Mouse (Mus musculus): ENCODE data around the gene Ganc. TPM values are rescaled to one million over a fixed set of nuclear protein-coding genes. Genes with fewer than 3 reads are reported as not detected.

Ganc gene
- polyA plus RNA-seq, 1 experiment: not detected

GRCm38 (mm10) chr2:120481921-120482320 lies 78.2 kb downstream of the Ganc start:
- TF ChIP-seq CTCF (IDR thresholded peaks at IDR 0.05; ENCODE audit: insufficient read depth, low read depth, low read length): no peak
- Histone ChIP-seq H3K4me3 (ENCODE audit: insufficient read depth, low read depth, low read length) (no peak overlapping the region), H3K27ac (ENCODE audit: insufficient read depth, low read depth, low read length) (no peak overlapping the region), H3K4me1 (ENCODE audit: control insufficient read depth, insufficient read depth, low read length) (peaks cover 6% of the 10 kb centered on the region; the same call in 1 of the 2 replicates)
- WGBS: 80% methylated on average over 8 of the region's 8 CpGs

- peaks cover 4% of the 10 kb centered on the region; the same call in 1 of the 2 replicates for H3K4me1 ChIP-seq (ENCODE audit: control insufficient read depth, insufficient read depth, low read length)
- 47% methylated on average over 8 of the region's 8 CpGs for WGBS
- H3K27ac ChIP-seq (ENCODE audit: insufficient read depth, low read depth, low read length): no peak overlapping the region
- TF ChIP-seq POLR2A (IDR thresholded peaks at IDR 0.05; ENCODE audit: insufficient read depth, low read depth, low read length): no peak
- no peak for TF ChIP-seq CTCF (IDR thresholded peaks at IDR 0.05; ENCODE audit: insufficient read depth, low read depth, low read length)
- no peak overlapping the region for H3K4me3 ChIP-seq (ENCODE audit: insufficient read depth, low read depth, low read length)
Measured at GRCm38 (mm10) chr2:120482506-120483389, 79.1 kb downstream of the Ganc start.

DNA sequence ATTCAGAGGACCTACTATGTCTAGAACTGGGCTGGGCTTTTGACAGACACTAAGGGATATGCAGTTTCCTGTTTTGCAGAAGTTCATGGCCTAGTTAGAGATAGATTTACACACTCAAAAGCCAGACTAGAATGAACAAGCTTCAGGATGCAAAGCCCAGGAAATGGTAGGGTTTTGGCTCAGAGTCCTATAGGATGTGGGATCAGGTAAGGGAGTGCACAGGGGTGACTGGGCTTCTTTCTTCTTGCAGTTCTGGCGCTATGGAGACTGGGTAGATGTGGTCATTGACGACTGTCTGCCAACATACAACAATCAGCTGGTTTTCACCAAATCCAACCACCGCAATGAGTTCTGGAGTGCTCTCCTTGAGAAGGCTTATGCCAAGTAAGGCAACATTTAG lies 80.5 kb downstream of the Ganc start:
- no peak overlapping the region for H3K4me3 ChIP-seq (ENCODE audit: insufficient read depth, low read depth, low read length)
- TF ChIP-seq CTCF (IDR thresholded peaks at IDR 0.05; ENCODE audit: insufficient read depth, low read depth, low read length) (no peak), POLR2A (IDR thresholded peaks at IDR 0.05; ENCODE audit: insufficient read depth, low read depth, low read length) (no peak)
- WGBS: 89% methylated on average over 3 of the region's 3 CpGs
- H3K27ac ChIP-seq (ENCODE audit: insufficient read depth, low read depth, low read length): no peak overlapping the region
- peaks cover 4% of the 10 kb centered on the region; the same call in 1 of the 2 replicates for H3K4me1 ChIP-seq (ENCODE audit: control insufficient read depth, insufficient read depth, low read length)

- Histone ChIP-seq H3K4me1 (ENCODE audit: control insufficient read depth, insufficient read depth, low read length) (no peaks in the 10 kb centered on the region), H3K4me3 (ENCODE audit: insufficient read depth, low read depth, low read length) (no peak overlapping the region), H3K27ac (ENCODE audit: insufficient read depth, low read depth, low read length) (no peak overlapping the region)
- TF ChIP-seq POLR2A (IDR thresholded peaks at IDR 0.05; ENCODE audit: insufficient read depth, low read depth, low read length) (no peak), CTCF (IDR thresholded peaks at IDR 0.05; ENCODE audit: insufficient read depth, low read depth, low read length) (no peak)
- WGBS: 66% methylated on average over 4 of the region's 4 CpGs
Measured at GRCm38 (mm10) chr2:120493254-120493653, 89.6 kb downstream of the Ganc start.

GRCm38 (mm10) chr2:120496511-120496910 lies 92.8 kb downstream of the Ganc start:
- WGBS: 82% methylated on average over 3 of the region's 3 CpGs
- TF ChIP-seq POLR2A (IDR thresholded peaks at IDR 0.05; ENCODE audit: insufficient read depth, low read depth, low read length) (no peak), CTCF (IDR thresholded peaks at IDR 0.05; ENCODE audit: insufficient read depth, low read depth, low read length) (no peak)
- no peak overlapping the region for H3K4me3 ChIP-seq (ENCODE audit: insufficient read depth, low read depth, low read length)
- no peaks in the 10 kb centered on the region for H3K4me1 ChIP-seq (ENCODE audit: control insufficient read depth, insufficient read depth, low read length)
- no peak overlapping the region for H3K27ac ChIP-seq (ENCODE audit: insufficient read depth, low read depth, low read length)

GRCm38 (mm10) chr2:120499971-120500471 lies 96.3 kb downstream of the Ganc start:
- H3K4me1 ChIP-seq (ENCODE audit: control insufficient read depth, insufficient read depth, low read length): no peaks in the 10 kb centered on the region
- no peak overlapping the region for H3K27ac ChIP-seq (ENCODE audit: insufficient read depth, low read depth, low read length)
- TF ChIP-seq POLR2A (IDR thresholded peaks at IDR 0.05; ENCODE audit: insufficient read depth, low read depth, low read length) (no peak), CTCF (IDR thresholded peaks at IDR 0.05; ENCODE audit: insufficient read depth, low read depth, low read length) (no peak)
- H3K4me3 ChIP-seq (ENCODE audit: insufficient read depth, low read depth, low read length): no peak overlapping the region
- 74% methylated on average over 6 of the region's 6 CpGs for WGBS

- Histone ChIP-seq H3K4me3 (ENCODE audit: insufficient read depth, low read depth, low read length) (no peak overlapping the region), H3K4me1 (ENCODE audit: control insufficient read depth, insufficient read depth, low read length) (no peaks in the 10 kb centered on the region), H3K27ac (ENCODE audit: insufficient read depth, low read depth, low read length) (no peak overlapping the region)
- WGBS: 44% methylated on average over 17 of the region's 17 CpGs
- TF ChIP-seq POLR2A (IDR thresholded peaks at IDR 0.05; ENCODE audit: insufficient read depth, low read depth, low read length): no peak
- TF ChIP-seq CTCF (IDR thresholded peaks at IDR 0.05; ENCODE audit: insufficient read depth, low read depth, low read length): no peak
Measured at GRCm38 (mm10) chr2:120501136-120501918, 97.6 kb downstream of the Ganc start.

DNA sequence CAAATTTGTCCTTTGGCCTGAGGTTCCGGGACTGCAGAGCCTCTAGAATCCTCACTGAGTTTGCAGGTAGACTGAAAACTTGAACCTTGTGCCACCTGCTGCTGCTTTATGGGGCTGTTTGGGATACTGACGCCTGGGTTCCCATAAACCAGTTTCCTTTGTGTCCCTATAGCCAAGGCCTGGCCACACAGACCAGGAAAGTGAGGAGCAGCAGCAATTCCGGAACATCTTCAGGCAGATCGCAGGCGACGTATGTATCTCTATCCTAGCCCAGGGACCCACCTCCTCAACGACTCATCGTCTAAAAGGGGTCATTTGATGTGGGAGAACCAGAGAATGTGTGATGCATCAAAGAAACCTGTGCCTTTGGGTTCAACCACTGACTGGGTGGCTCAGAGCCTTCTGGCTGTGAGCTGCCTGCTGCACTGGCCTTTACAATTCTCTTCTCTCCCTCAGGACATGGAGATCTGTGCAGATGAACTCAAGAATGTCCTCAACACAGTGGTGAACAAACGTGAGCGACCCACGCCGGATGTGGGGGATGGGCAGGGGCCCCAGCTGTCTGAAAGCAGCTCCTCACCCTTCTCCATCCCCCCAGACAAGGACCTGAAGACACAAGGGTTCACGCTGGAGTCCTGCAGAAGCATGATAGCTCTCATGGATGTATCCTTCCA lies 98.4 kb downstream of the Ganc start:
- Histone ChIP-seq H3K4me3 (ENCODE audit: insufficient read depth, low read depth, low read length) (no peak overlapping the region), H3K4me1 (ENCODE audit: control insufficient read depth, insufficient read depth, low read length) (no peaks in the 10 kb centered on the region), H3K27ac (ENCODE audit: insufficient read depth, low read depth, low read length) (no peak overlapping the region)
- WGBS: 68% methylated on average over 13 of the region's 13 CpGs
- TF ChIP-seq CTCF (IDR thresholded peaks at IDR 0.05; ENCODE audit: insufficient read depth, low read depth, low read length): no peak
- no peak for TF ChIP-seq POLR2A (IDR thresholded peaks at IDR 0.05; ENCODE audit: insufficient read depth, low read depth, low read length)

Measured in olfactory bulb, adult 2 months (tissue).